Mouse (Mus musculus): ENCODE data around the gene Zfp410.

The Zfp410 gene

GRCm38 (mm10) chr12:84316721-84317621 is at the start of gene Zfp410:
Gene Zfp410, plus strand, starts transcription at chr12:84316852.
- WGBS: under 1% methylated on average over 76 of the region's 77 CpGs

GRCm38 (mm10) chr12:84267264-84267663 is 49.4 kb upstream of the Zfp410 start:
- WGBS: 65% methylated on average over 2 of the region's 2 CpGs

GRCm38 (mm10) chr12:84273366-84273765 is 43.3 kb upstream of the Zfp410 start:
- 75% methylated on average over 5 of the region's 5 CpGs for WGBS

GRCm38 (mm10) chr12:84275288-84275687 is 41.4 kb upstream of the Zfp410 start:
- WGBS: 84% methylated on average over 9 of the region's 9 CpGs

- 65% methylated on average over 2 of the region's 2 CpGs for WGBS
These were observed 40.4 kb upstream of the Zfp410 start for GRCm38 (mm10) chr12:84276288-84276687.

- WGBS: 86% methylated on average over 4 of the region's 4 CpGs
These were observed 39.9 kb upstream of the Zfp410 start for GRCm38 (mm10) chr12:84276799-84277198.

GRCm38 (mm10) chr12:84277832-84278231 is 38.8 kb upstream of the Zfp410 start:
- WGBS: 68% methylated on average over 3 of the region's 3 CpGs

- WGBS: 30% methylated on average over 7 of the region's 7 CpGs
These were observed 37.8 kb upstream of the Zfp410 start for GRCm38 (mm10) chr12:84278901-84279300.

- WGBS: 83% methylated on average over 14 of the region's 14 CpGs
These were observed 32.3 kb upstream of the Zfp410 start for GRCm38 (mm10) chr12:84284391-84284790.

- WGBS: under 1% methylated on average over 39 of the region's 39 CpGs
These were observed 31.6 kb upstream of the Zfp410 start, which contains the start of gene Ptgr2 for GRCm38 (mm10) chr12:84284885-84285592. Gene Ptgr2, plus strand, starts transcription at chr12:84285232.

- 34% methylated on average over 8 of the region's 8 CpGs for WGBS
These were observed 31.1 kb upstream of the Zfp410 start for GRCm38 (mm10) chr12:84285593-84285968.

- 78% methylated on average over 3 of the region's 3 CpGs for WGBS
These were observed 28.2 kb upstream of the Zfp410 start for GRCm38 (mm10) chr12:84288461-84288860.

GRCm38 (mm10) chr12:84297851-84298250 is 18.8 kb upstream of the Zfp410 start:
- WGBS: 88% methylated on average over 6 of the region's 6 CpGs

GRCm38 (mm10) chr12:84299265-84299664 is 17.4 kb upstream of the Zfp410 start:
- 99% methylated on average over 2 of the region's 2 CpGs for WGBS

GRCm38 (mm10) chr12:84304101-84304500 is 12.6 kb upstream of the Zfp410 start:
- 91% methylated on average over 5 of the region's 5 CpGs for WGBS

- 85% methylated on average over 1 of the region's 1 CpGs for WGBS
These were observed 12.1 kb upstream of the Zfp410 start for GRCm38 (mm10) chr12:84304554-84304953.

GRCm38 (mm10) chr12:84311306-84311705 is 5.3 kb upstream of the Zfp410 start:
- WGBS: 80% methylated on average over 4 of the region's 5 CpGs

- WGBS: 17% methylated on average over 7 of the region's 7 CpGs
These were observed 646 bp upstream of the Zfp410 start for GRCm38 (mm10) chr12:84316006-84316405.

GRCm38 (mm10) chr12:84327111-84327512 is 10.5 kb downstream of the Zfp410 start:
- 58% methylated on average over 4 of the region's 4 CpGs for WGBS

GRCm38 (mm10) chr12:84336963-84337625 is 20.4 kb downstream of the Zfp410 start:
- 82% methylated on average over 11 of the region's 11 CpGs for WGBS

- WGBS: 43% methylated on average over 2 of the region's 2 CpGs
These were observed 30.5 kb downstream of the Zfp410 start for GRCm38 (mm10) chr12:84347192-84347591.

GRCm38 (mm10) chr12:84358699-84359098 is 42.0 kb downstream of the Zfp410 start:
- 89% methylated on average over 2 of the region's 2 CpGs for WGBS
